Mouse (Mus musculus): ENCODE measurements at regions not wholly inside any gene's neighbourhood (a gene's known extent, or its start where the extent isn't known, plus 50 kb on each side); places are given as distances from the start of the nearest gene placed in this dataset.

DNA sequence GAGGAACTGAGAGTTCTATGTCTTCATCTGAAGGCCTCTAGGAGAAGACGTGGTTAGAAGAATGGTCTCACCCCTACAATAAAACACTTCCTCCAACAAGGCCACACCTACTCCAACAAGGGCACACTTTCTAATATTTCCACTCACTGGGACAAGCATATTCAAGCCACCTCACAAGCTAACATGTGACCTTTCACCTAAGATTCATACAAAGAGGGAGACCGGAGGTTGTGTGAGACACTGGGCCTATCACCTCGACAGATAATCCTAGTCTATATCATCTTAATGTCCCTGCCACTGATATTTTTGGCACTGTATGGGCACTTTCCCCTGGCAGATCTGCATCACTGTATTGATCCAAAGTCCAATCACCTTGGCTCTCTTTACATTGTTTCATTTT lies 122.6 kb downstream of the Usp46 start:
- no peaks in the 10 kb centered on the region for H3K36me3 ChIP-seq (ENCODE audit: control insufficient read depth, insufficient read depth)
- no peak for ATAC-seq
- no peak for TF ChIP-seq CTCF (IDR thresholded peaks at IDR 0.05; ENCODE audit: low read depth)
- H3K4me3 ChIP-seq (ENCODE audit: low read depth, low read length): no peak overlapping the region
- H3K9me3 ChIP-seq (ENCODE audit: control insufficient read depth): no peaks in the 10 kb centered on the region
- no peaks in the 10 kb centered on the region for H3K27me3 ChIP-seq (replicated peaks; ENCODE audit: control insufficient read depth, insufficient read depth, low read length)
- no peak overlapping the region for H3K27ac ChIP-seq (ENCODE audit: low read depth, low read length)
- WGBS: 76% methylated on average over 3 of the region's 3 CpGs
- H3K9ac ChIP-seq (ENCODE audit: low read depth, low read length): no peak overlapping the region
- no peaks in the 10 kb centered on the region for H3K4me1 ChIP-seq (replicated peaks; ENCODE audit: control insufficient read depth, insufficient read depth, low read length)
- no peak overlapping the region for H3K4me2 ChIP-seq (replicated peaks; ENCODE audit: low read depth)

DNA sequence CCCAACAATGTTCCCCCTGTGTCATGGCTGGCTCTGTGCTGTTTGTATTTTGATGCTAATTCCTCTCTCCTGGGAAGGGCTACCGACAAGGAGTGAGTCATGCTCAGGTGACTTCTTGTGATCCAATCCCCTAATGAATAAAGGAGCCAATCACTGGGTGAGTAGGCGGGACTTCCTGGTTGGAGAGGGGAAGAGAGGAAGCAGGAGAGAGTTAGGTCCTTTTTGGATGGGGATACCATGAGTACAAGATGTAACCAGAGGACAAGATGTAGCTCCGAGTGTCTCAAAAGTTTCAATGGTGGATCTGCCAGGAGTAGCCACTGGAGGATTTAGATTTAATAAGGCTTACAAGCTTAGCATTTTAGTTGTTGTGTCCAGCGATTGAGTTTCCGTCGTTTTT lies 122.1 kb downstream of the Usp46 start:
- Histone ChIP-seq H3K4me3 (ENCODE audit: low read depth, low read length) (no peak overlapping the region), H3K9ac (ENCODE audit: low read depth, low read length) (no peak overlapping the region), H3K4me1 (replicated peaks; ENCODE audit: control insufficient read depth, insufficient read depth, low read length) (no peaks in the 10 kb centered on the region), H3K36me3 (ENCODE audit: control insufficient read depth, insufficient read depth) (no peaks in the 10 kb centered on the region), H3K9me3 (ENCODE audit: control insufficient read depth) (no peaks in the 10 kb centered on the region), H3K27me3 (replicated peaks; ENCODE audit: control insufficient read depth, insufficient read depth, low read length) (no peaks in the 10 kb centered on the region), H3K4me2 (replicated peaks; ENCODE audit: low read depth) (no peak overlapping the region), H3K27ac (ENCODE audit: low read depth, low read length) (no peak overlapping the region)
- no peak for TF ChIP-seq CTCF (IDR thresholded peaks at IDR 0.05; ENCODE audit: low read depth)
- no peak for ATAC-seq
- 91% methylated on average over 6 of the region's 6 CpGs for WGBS

DNA sequence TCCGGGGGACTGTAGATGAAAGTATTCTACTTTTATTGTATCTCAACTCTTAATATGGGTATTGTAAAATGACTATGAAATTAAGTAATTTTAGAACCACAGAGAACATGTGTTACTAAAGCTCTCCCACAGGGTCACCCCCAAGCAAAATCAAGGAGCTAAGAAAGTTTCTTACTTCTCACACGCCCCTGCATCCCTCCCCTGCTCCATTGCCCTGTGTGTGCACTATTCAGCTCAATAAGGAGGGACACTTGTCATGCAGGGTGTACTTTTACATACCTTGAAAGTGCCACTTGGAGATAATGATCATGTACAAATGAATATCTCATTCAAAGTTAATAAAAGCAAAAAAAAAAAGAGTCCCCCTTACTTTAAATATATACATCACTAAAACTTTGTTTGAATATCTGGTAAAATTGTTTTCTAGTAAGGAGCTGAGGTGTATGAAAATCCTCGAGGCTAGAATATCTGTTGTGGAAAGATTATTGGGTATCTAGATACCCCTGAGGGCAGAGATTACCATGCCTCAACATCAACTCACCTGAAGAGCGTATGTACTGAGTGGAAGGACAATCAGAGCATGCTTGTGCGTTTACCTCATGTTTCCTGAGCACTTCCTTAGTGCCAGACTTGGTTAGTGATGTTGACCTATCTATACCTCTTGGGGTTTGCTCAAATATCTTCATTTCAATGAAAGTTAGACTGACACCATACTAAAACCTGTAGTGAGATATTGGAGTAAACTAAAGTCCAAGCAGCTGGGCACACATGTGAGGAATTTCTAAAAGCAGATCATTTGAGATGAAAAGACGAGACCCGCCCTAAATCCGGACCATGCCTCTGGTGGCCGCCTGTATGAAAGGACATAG lies 120.0 kb downstream of the Usp46 start:
- WGBS: 87% methylated on average over 9 of the region's 9 CpGs
- no peaks in the 10 kb centered on the region for H3K4me1 ChIP-seq (replicated peaks; ENCODE audit: control insufficient read depth, insufficient read depth, low read length)
- ATAC-seq: no peak
- no peak overlapping the region for H3K4me2 ChIP-seq (replicated peaks; ENCODE audit: low read depth)
- no peak overlapping the region for H3K9ac ChIP-seq (ENCODE audit: low read depth, low read length)
- H3K9me3 ChIP-seq (ENCODE audit: control insufficient read depth): no peaks in the 10 kb centered on the region
- no peaks in the 10 kb centered on the region for H3K36me3 ChIP-seq (ENCODE audit: control insufficient read depth, insufficient read depth)
- H3K27me3 ChIP-seq (replicated peaks; ENCODE audit: control insufficient read depth, insufficient read depth, low read length): no peaks in the 10 kb centered on the region
- H3K4me3 ChIP-seq (ENCODE audit: low read depth, low read length): no peak overlapping the region
- no peak overlapping the region for H3K27ac ChIP-seq (ENCODE audit: low read depth, low read length)
- TF ChIP-seq CTCF (IDR thresholded peaks at IDR 0.05; ENCODE audit: low read depth): no peak

Data from intestine, postnatal 0 days (tissue).